Mouse (Mus musculus) lung, postnatal 0 days (tissue): Measurements from ENCODE around the gene Ms4a6c. TPM values are rescaled to one million over a fixed set of nuclear protein-coding genes. Genes with fewer than 3 reads are reported as not detected.
"Not testable (repeated sequence)": the region's sequence is repeated elsewhere in the genome, so short reads cannot be mapped to it uniquely, and the experiment has no call there.

Experiments used
- ATAC-seq: fragments of 200-750 bp; cut with Nextera tagmentation; 2 replicates; pipeline ENCODE4 v1.8.0; 2017; ENCODE audit warnings: moderate library complexity
- DNase-seq: peaks from one replicate; pipeline ENCODE4 v3.0.0-alpha.2; 2016; ENCODE audit warnings: low spot score
- H3K27ac ChIP-seq: fragments of 300-500 bp; sonication (generic); 2 replicates; pipeline ENCODE4 v1.5.1; 2014; ENCODE audit warnings: antibody characterized with exemption, mild to moderate bottlenecking, low read length, mixed read lengths
- H3K27me3 ChIP-seq: fragments of 300-500 bp; sonication (generic); replicated peaks from 2 replicates; pipeline ENCODE4 v1.6.1; 2014; ENCODE audit warnings: low read length, mixed read lengths; ENCODE audit not compliant: insufficient read depth
- H3K36me3 ChIP-seq: fragments of 300-500 bp; sonication (generic); 2 replicates; pipeline ENCODE4 v1.6.1; 2014; ENCODE audit warnings: low read length, mixed read lengths; ENCODE audit not compliant: insufficient read depth
- H3K4me1 ChIP-seq: fragments of 300-500 bp; sonication (generic); 2 replicates; pipeline ENCODE4 v1.6.1; 2014; ENCODE audit warnings: antibody characterized with exemption, low read depth, low read length, mixed read lengths; ENCODE audit not compliant: insufficient read depth
- H3K4me2 ChIP-seq: fragments of 300-500 bp; sonication (generic); replicated peaks from 2 replicates; pipeline ENCODE4 v1.6.1; 2014; ENCODE audit warnings: low read depth, mild to moderate bottlenecking, low read length, moderate library complexity, mixed read lengths
- H3K4me3 ChIP-seq: fragments of 300-500 bp; sonication (generic); 2 replicates; pipeline ENCODE4 v1.5.1; 2014; ENCODE audit warnings: low read depth, low read length
- H3K9ac ChIP-seq: fragments of 300-500 bp; sonication (generic); replicated peaks from 2 replicates; pipeline ENCODE4 v1.6.1; 2014; ENCODE audit warnings: low read depth, mild to moderate bottlenecking
- H3K9me3 ChIP-seq: fragments of 300-500 bp; sonication (generic); 2 replicates; pipeline ENCODE4 v1.6.1; 2016; ENCODE audit warnings: low read length, mixed read lengths
- CTCF ChIP-seq: IDR thresholded peaks from 2 replicates; pipeline ENCODE4 v1.5.1; 2016; ENCODE audit warnings: antibody characterized with exemption, mild to moderate bottlenecking
- EP300 ChIP-seq: IDR thresholded peaks from 2 replicates; pipeline ENCODE4 v1.6.1; 2016; ENCODE audit warnings: antibody characterized with exemption, mild to moderate bottlenecking, control low read depth
- WGBS: fragments of 180-500 bp; shearing (Covaris S2); extraction: QIAGEN DNeasy Blood & Tissue Kit; methylation state at CpG from one replicate; pipeline ENCODE4 v1.1.7; 2014; 5-methylcytosine and 5-hydroxymethylcytosine counted together
- polyA plus RNA-seq: library from polyadenylated mRNA; unstranded; fragments of >200 nt; fragmentation: Nextera tagmentation; extraction: Ambion mirVana; gene quantifications from 2 replicates; pipeline ENCODE4 v1.2.1, GENCODE M21; 2015

Gene Ms4a6c
- polyA plus RNA-seq, 1 experiment from 2014 or later: 12.6 TPM

DNA sequence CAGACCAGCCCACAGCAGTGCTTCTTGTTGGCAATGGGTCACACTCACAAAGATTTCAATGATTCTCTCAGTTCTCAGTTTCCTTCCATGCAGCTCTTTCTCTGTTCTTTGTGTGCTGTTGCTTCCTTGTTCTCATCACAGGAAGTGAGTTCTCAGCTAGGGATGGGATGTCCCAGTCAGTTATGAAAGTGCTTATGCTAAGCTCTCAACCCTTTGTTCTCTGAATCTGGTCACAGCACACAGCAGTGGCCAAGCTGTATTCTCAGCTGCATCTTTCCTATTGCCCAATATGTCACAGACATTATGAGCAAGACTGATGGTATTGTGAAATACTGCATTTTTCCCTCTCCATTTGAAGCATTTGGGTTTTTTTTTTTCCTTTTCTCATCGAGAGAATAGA is 4.4 kb upstream of the Ms4a6c start:
- H3K36me3 ChIP-seq, H3K9me3 ChIP-seq, H3K4me3 ChIP-seq, H3K4me1 ChIP-seq, H3K27me3 ChIP-seq, H3K4me2 ChIP-seq, H3K27ac ChIP-seq, H3K9ac ChIP-seq: not testable (repeated sequence)
- peak; percentile 50; the same call in 1 of the 2 replicates for ATAC-seq
- TF ChIP-seq EP300: 0 out of 2 replicates have a peak, but pooled peaks have one; percentile 10
- WGBS: 18% methylated on average over 1 of the region's 1 CpGs
- peak; percentile 33 for DNase-seq

DNA sequence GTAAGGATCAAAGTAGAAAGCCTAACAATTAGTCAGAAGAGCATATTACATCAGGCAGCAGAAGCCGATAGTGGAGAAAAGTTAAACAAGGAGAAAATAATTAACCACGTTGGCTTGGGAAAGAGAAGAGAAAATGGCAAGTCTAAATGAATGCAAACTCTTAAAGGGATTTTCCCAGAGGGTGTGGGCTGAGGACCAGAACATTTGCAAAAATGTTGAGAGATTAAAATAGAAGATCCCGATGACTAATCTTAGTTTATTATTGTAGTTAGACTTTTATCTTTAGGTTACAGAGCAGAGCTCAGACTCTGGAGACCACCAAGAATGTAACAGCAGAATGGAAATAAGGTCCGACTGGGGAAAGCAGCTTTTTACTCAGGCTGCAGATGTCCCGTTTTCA is 2.7 kb upstream of the Ms4a6c start:
- ATAC-seq (no peak), DNase-seq (no peak)
- Histone ChIP-seq H3K4me2 (no peak overlapping the region), H3K36me3 (no peaks in the 10 kb centered on the region), H3K9ac (no peak overlapping the region), H3K27me3 (no peaks in the 10 kb centered on the region), H3K4me1 (no peaks in the 10 kb centered on the region), H3K27ac (no peak overlapping the region), H3K9me3 (no peaks in the 10 kb centered on the region), H3K4me3 (no peak overlapping the region)
- WGBS: 33% methylated on average over 5 of the region's 5 CpGs
- TF ChIP-seq CTCF (no peak), EP300 (no peak)

DNA sequence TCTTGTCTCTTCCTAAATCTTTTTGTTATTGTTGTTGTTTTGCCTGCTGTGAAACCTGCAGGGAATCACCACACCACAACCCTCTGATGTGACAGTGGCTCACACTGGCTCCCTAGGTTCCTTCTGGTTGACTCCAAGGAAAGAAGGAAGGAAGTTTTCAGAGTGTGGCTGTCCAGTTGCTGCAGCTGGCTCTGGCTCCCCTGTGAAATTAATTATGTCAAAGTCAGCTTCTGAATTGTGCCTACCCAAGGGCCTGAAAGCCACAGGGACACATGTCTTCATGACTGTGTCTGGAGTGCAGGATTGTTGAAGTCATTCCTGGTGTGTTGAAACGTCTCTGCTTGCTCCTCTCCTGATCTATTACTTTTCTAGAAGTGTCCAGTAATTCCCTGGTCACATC is 805 bp upstream of the Ms4a6c start:
- not testable (repeated sequence) for H3K27me3 ChIP-seq, H3K4me3 ChIP-seq, H3K4me2 ChIP-seq, H3K36me3 ChIP-seq, H3K4me1 ChIP-seq, H3K9ac ChIP-seq, DNase-seq, ATAC-seq, H3K27ac ChIP-seq, H3K9me3 ChIP-seq
- 27% methylated on average over 1 of the region's 1 CpGs for WGBS

DNA sequence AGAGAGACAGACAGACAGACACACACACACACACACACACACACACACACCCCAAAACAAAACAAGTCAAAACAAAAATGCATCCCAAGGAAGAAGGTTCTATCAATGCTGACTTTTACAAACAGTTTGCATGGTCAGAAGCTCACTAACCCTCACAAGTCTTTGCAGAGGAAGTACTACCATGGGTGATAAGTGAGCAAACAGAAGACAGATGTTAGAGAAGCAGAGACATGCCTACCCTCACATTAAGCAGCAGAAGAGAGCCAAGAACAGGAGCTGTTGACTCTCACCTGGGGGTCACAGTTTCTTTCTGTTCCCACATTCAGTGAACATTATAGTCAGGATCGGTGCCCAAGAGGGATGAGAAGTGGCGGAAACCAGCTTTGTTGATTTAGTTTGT is 10.5 kb downstream of the Ms4a6c start:
- TF ChIP-seq EP300 (no peak), CTCF (no peak)

DNA sequence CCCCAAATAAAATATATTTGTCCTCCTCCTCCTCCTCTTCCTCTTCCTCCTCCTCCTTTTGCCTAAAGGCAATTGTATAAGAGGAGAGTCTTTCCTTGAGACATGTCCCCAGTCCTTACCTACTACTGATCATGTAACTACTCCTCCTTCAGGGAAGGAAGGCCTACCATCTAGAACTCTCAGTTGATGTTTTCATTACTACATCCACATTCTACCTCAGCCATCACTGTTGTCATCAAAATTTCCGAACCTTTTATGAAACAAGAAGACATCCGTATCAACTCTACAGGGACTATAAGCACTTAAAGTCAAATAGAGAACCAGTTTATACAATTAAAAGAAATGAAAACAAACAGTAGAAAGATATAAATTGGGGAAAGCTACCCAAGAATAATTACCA is 13.5 kb downstream of the Ms4a6c start:
- TF ChIP-seq CTCF: no peak
- no peak for TF ChIP-seq EP300
- Histone ChIP-seq H3K9me3 (no peaks in the 10 kb centered on the region), H3K27ac (no peak overlapping the region), H3K4me3 (no peak overlapping the region), H3K4me2 (no peak overlapping the region), H3K4me1 (no peaks in the 10 kb centered on the region), H3K27me3 (no peaks in the 10 kb centered on the region), H3K9ac (no peak overlapping the region), H3K36me3 (no peaks in the 10 kb centered on the region)
- ATAC-seq (no peak), DNase-seq (no peak)
- 77% methylated on average over 2 of the region's 2 CpGs for WGBS

More for the DNA sequence above, 10.5 kb downstream of the Ms4a6c start:
- H3K9me3 ChIP-seq: no peaks in the 10 kb centered on the region
- DNase-seq (no peak), ATAC-seq (no peak)
- H3K36me3 ChIP-seq: no peaks in the 10 kb centered on the region
- H3K9ac ChIP-seq: no peak overlapping the region
- H3K4me3 ChIP-seq: no peak overlapping the region
- no peak overlapping the region for H3K4me2 ChIP-seq
- WGBS: 82% methylated on average over 2 of the region's 2 CpGs
- H3K27me3 ChIP-seq: no peaks in the 10 kb centered on the region
- H3K27ac ChIP-seq: no peak overlapping the region
- no peaks in the 10 kb centered on the region for H3K4me1 ChIP-seq

DNA sequence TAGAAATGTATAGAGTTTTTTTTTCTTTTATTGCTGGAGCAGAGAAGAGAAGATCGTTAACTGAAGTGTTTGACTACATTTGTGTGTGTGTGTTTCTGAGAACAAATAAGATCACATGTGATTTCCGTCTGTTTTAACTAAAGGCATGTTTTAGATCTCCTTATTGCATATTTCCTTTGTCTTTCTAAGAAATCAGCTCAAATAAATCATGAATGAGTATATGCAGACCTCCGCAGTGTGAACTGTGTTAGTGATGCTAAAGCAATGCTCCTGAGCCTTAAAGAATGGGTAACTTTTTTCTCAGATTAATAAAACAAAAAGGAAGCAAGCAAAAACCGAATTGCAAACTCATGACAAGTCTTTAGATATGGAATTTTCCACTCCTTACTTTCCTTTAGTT is 14.8 kb downstream of the Ms4a6c start:
- WGBS: 53% methylated on average over 4 of the region's 4 CpGs
- Histone ChIP-seq H3K4me3 (no peak overlapping the region), H3K27ac (no peak overlapping the region), H3K4me1 (no peaks in the 10 kb centered on the region), H3K9ac (no peak overlapping the region), H3K36me3 (no peaks in the 10 kb centered on the region), H3K4me2 (no peak overlapping the region), H3K27me3 (no peaks in the 10 kb centered on the region), H3K9me3 (no peaks in the 10 kb centered on the region)
- no peak for ATAC-seq
- TF ChIP-seq CTCF (no peak), EP300 (no peak)
- DNase-seq: no peak

DNA sequence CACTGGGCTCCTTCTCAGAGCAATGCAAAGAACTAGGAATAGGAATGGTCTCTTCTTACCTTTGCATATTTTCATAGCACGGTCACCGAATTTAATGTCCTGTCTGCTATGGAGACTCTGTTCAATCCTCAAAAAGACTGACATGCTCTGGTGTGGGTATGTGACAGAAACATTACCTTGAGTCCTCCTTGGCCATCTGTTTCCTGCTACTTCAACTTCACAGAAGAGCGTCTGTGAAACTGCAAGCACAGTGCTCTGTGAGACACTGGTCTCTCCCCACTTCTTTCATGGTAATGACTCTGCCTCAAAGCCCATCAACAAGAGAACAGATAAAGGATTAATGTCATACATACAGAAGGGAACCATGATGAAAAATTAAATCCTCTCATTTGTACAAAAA is 15.2 kb downstream of the Ms4a6c start:
- no peak for ATAC-seq
- 60% methylated on average over 3 of the region's 3 CpGs for WGBS
- Histone ChIP-seq H3K4me1 (no peaks in the 10 kb centered on the region), H3K4me3 (no peak overlapping the region), H3K36me3 (no peaks in the 10 kb centered on the region), H3K9ac (no peak overlapping the region), H3K27me3 (no peaks in the 10 kb centered on the region), H3K4me2 (no peak overlapping the region), H3K27ac (no peak overlapping the region), H3K9me3 (no peaks in the 10 kb centered on the region)
- TF ChIP-seq EP300 (no peak), CTCF (no peak)
- no peak for DNase-seq
